Mouse (Mus musculus): ENCODE results near the gene Muc5b.

- TF ChIP-seq EP300 (IDR thresholded peaks at IDR 0.05; ENCODE audit: low read depth) (no peak), CTCF (IDR thresholded peaks at IDR 0.05; ENCODE audit: low read depth) (no peak)
These were observed 69.7 kb downstream of the Muc5b start for GRCm38 (mm10) chr7:141908591-141908990.

All from heart, postnatal 0 days (tissue).